Mouse (Mus musculus) MEL-GATA-1-ER (cell line): ENCODE results near the gene Gm9844.

ENCODE experiments used
- DNase-seq: peaks from one replicate; pipeline ENCODE4 v3.0.0-alpha.2; 2012; ENCODE audit warnings: low read depth; ENCODE audit errors: extremely low read depth

The Gm9844 gene

DNA sequence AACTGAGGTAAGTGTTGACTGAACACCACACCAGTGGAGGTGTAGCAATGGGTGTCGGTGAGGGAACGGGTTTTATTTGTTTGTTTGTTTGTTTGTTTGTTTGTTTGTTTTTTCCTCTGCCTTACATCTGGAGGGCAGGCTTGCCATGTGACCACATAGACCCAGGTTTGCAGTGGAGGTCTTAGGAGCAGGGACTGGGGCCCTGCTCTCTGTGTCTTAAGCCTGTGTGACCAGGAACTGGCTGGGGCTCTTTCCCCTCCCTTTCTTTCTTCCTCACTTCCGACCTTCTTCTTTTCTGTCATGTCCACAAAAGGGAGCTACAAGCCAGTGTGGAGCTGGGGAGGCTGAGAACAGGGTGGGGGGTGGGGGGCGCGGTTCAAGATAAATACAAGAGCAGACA lies 35.9 kb downstream of the Gm9844 start:
- no peak for DNase-seq

GRCm38 (mm10) chr7:24901114-24901513 lies 39.1 kb downstream of the Gm9844 start:
- no peak for DNase-seq

DNA sequence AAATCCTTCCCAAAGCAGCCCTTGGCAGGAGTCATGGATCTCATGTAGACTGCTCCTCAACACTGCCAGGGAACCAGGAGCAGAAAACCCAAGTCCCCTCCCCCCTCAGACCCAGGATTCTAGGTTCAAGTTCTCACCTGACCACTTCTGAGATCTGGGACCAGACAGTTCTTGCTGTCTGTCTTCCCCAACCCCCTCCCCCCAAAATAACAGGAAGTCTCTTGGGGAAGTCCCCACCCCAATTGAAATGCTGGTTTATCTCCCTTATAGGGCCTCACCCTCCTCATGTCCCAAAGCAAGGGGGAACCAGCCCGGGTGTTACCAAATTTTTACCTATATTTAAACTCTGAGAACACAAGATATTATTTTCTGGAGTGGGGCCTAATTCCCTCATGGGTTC lies 39.8 kb downstream of the Gm9844 start:
- DNase-seq: peak; percentile 78

DNA sequence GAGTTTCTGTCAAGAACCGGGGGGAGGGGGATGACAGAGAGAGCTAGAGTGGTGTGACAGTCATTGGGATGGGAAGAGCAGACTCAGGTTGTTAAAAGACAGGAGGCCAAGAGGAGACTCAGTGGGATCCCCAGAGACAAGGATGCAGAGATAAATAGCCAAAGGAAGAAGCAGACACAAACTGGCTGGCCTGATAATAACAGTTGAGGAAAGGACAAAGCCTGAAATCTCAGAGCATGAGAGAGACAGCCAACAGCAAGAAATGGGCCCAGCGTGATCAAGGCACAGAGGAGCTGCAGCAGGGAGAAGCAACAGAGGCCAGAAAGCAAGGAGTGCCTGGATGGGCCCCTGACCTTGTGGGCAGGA lies 40.2 kb downstream of the Gm9844 start:
- DNase-seq: no peak

DNA sequence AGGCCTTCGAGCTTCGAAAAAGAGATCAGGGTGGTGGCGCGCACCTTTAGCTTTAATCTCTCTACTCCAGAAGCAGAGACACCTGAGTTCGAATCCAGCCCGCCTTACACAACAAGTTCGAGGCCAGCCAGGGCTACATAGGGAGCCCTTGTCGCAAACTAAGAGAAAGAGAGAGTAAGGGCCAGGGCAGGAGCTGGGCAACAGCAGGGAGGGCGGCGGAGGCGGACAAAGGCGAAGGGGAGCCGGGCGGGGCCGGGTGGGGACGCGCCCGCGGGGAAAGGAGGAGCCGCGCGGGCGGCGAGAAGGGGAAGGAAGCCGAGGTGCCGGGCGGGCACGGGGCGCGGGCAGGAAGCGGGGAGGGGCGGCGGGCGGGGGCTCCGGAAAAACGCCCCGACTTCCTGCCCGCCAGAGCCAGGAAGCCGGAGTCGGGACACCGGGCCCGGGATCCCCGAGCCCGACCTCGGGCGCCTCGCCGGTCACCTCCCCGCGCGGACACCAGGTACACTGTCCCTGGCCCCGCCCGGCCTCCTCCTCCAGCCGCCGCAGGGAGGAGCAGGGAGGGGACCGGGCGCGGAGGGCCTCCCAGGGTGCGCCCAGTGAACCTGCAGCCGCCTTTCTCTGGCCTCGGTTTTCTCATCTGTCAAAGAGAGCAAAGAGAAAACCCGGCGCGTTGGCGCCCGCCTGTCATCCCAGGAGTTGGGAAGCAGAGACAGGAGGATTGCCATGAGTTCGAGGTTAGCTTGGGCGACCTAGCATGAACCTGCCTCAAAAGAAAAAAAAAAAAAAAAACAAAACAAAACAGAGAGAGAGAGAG lies 40.8 kb downstream of the Gm9844 start, which contains the start of gene Arhgef1:
Arhgef1 (plus strand) TSS at position 283 of the 814 bp plus-strand sequence.
- no peak for DNase-seq

- no peak for DNase-seq
Observed at GRCm38 (mm10) chr7:24903444-24903825, 41.4 kb downstream of the Gm9844 start.

DNA sequence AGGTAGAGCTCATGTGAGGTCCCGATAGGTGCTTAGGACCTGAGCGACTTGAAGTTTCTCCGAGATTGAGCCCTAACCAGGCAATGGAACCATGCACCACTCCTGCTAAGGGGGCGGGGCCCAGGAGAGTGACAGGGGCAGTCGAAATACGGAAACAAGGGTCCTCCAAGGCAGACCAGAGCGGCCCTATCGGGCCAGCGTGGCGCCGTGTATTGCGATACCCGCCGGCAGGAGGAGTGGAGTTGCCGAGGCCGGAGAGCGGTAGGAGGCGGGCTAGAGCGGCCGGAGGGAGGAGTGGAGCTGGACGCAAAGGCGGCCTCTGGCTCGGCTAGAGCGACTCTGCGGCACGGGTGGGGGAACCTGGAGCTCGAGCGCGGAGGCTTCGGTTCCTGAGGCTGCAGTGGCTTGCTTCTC lies 42.1 kb downstream of the Gm9844 start:
- peak; percentile 93 for DNase-seq

DNA sequence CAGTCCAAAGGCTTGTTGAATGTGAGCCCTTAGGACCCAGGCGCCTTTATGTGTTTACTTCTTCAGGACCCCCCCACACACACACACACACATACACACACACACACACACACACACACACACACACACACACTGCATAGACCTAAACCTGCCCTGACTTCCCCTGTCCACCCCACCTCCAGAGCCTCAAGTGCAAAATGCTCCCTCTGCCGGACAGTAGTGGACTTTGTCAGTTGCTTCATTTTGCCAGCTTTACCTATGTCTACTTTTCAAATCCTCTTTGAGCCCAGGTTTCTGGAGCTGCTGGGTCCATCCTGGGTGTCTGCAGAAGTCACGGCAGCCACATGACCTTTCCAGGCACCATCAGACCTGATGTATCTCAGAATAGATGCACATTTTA lies 42.9 kb downstream of the Gm9844 start:
- no peak for DNase-seq

GRCm38 (mm10) chr7:24906551-24906950 lies 44.5 kb downstream of the Gm9844 start:
- DNase-seq: no peak

- DNase-seq: no peak
Observed at GRCm38 (mm10) chr7:24907211-24907748, 45.3 kb downstream of the Gm9844 start.
